Mouse (Mus musculus): ENCODE measurements around the gene Ppm1e. TPM values are rescaled to one million over a fixed set of nuclear protein-coding genes. Genes with fewer than 3 reads are reported as not detected.

Gene Ppm1e
- polyA plus RNA-seq, 1 experiment from 2014 or later, result 5.8 TPM

DNA sequence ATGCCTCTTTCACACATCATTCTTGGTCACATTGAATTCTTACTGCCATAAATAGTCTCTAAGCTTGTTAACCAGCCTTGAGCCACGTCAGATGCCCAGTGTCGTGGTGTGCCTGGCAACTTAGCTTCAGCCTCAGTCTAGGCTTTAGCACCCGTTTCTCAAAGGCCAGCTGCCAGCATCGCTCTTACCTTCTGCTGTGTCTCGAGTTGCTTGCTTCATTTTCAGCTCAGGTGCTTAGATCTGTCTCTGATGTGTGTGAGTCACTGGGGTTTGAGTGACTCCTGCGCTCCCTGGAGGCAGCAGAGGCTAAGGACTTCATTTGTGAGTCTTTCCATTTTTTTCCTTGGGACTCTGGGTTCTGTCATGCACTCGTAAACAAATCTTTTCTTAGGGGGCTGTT lies 117.6 kb downstream of the Ppm1e start:
- peaks cover 38% of the 10 kb centered on the region for H3K36me3 ChIP-seq
- 83% methylated on average over 7 of the region's 7 CpGs for WGBS
- DNase-seq (ENCODE audit: low spot score), result no peak

DNA sequence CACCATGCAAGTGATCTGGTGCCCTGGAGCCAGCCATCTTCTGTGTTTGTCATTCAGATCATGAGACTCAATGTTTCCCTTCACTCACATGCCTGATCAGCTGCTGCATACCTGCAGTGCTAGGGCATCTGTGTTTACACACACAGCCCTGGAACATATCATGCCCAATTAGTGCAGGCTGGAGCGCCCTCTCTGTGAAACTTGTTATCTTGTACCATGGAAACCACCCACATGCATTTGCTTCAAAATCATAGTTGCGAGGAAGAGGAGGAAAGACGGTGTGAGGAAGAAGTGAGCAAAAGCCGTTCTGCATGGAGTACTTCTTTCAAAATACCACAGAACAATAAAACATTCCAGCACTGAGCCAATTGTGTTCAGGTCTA lies 118.0 kb downstream of the Ppm1e start:
- H3K27me3 ChIP-seq (ENCODE audit: low read depth, poor library complexity, severe bottlenecking), result no peaks in the 10 kb centered on the region
- peaks cover 41% of the 10 kb centered on the region for H3K36me3 ChIP-seq
- 97% methylated on average over 4 of the region's 4 CpGs for WGBS
- H3K9me3 ChIP-seq (replicated peaks), result no peaks in the 10 kb centered on the region
- H3K4me3 ChIP-seq, result no peak overlapping the region
- H3K4me1 ChIP-seq, result 0 out of 2 replicates have a peak, but pooled peaks cover 3% of the 10 kb centered on the region
- no peak overlapping the region for H3K27ac ChIP-seq (replicated peaks)
- no peak for DNase-seq (ENCODE audit: low spot score)

More for the DNA sequence above, 117.6 kb downstream of the Ppm1e start:
- no peaks in the 10 kb centered on the region for H3K9me3 ChIP-seq (replicated peaks)
- H3K4me1 ChIP-seq, result 0 out of 2 replicates have a peak, but pooled peaks cover 3% of the 10 kb centered on the region
- H3K27me3 ChIP-seq (ENCODE audit: low read depth, poor library complexity, severe bottlenecking), result no peaks in the 10 kb centered on the region
- no peak overlapping the region for H3K4me3 ChIP-seq
- no peak overlapping the region for H3K27ac ChIP-seq (replicated peaks)

DNA sequence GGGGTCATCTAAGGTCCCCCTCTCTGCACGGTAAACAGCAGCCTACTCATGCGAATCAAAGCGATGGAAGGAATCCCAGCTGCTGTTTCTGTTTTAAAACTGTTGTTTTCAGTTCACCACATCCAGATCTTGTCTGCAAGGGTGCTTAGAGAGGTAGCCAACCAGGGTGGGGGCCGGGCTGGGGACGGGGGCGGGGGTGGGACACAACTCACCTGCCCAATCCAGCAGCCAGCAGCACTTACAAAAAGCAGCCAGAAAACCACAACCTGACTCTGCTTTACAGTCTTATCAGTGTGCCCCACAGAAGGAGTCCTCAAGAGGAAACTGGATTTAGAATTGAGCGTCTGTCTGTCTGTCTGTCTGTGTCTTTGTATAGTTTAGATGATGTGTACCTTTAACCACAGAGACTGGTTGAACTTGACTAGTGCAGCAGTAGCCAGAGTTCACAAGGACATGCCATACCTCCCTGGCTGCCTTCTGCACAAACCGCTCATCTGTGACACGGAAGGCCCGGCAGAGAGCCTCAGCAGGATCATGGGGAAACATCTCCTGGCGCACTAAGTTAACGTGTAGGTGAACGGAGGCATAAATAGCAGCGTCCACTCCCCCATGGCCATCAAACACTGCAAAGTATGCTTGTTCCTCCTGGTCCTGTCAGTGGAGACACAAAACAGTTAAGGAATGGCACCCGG lies 118.5 kb downstream of the Ppm1e start:
- Histone ChIP-seq H3K4me1 (0 out of 2 replicates have a peak, but pooled peaks cover 3% of the 10 kb centered on the region), H3K9me3 (replicated peaks) (no peaks in the 10 kb centered on the region), H3K36me3 (peaks cover 42% of the 10 kb centered on the region), H3K4me3 (no peak overlapping the region), H3K27me3 (ENCODE audit: low read depth, poor library complexity, severe bottlenecking) (no peaks in the 10 kb centered on the region), H3K27ac (replicated peaks) (no peak overlapping the region)
- 85% methylated on average over 15 of the region's 15 CpGs for WGBS
- no peak for DNase-seq (ENCODE audit: low spot score)

GRCm38 (mm10) chr11:87238891-87239530 lies 119.8 kb downstream of the Ppm1e start:
- H3K27me3 ChIP-seq (ENCODE audit: low read depth, poor library complexity, severe bottlenecking), result no peaks in the 10 kb centered on the region
- no peak for DNase-seq (ENCODE audit: low spot score)
- H3K4me3 ChIP-seq, result no peak overlapping the region
- no peak overlapping the region for H3K27ac ChIP-seq (replicated peaks)
- H3K4me1 ChIP-seq, result 0 out of 2 replicates have a peak, but pooled peaks cover 3% of the 10 kb centered on the region
- 89% methylated on average over 7 of the region's 7 CpGs for WGBS
- H3K36me3 ChIP-seq, result peaks cover 55% of the 10 kb centered on the region
- H3K9me3 ChIP-seq (replicated peaks), result no peaks in the 10 kb centered on the region

DNA sequence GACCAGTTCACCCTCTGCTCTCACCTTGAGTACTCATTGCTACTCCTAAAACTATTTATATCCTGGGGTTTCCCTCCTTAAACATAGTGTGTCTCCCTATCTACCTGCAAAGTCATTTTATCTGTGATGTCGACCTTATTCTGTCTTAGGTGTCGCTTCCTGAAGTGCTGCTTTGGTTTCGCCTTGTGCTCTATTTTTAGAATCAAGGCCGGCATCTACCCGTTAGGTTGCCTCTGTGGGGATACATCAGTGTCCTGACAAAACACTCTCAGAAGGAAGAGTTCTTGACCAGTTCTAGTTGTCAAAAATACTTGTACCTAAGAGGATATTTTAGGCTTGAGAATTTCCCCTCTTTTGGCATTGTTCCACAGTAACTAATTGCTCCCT lies 123.3 kb downstream of the Ppm1e start:
- no peak for DNase-seq (ENCODE audit: low spot score)
- WGBS, result 91% methylated on average over 5 of the region's 5 CpGs
- Histone ChIP-seq H3K9me3 (replicated peaks) (no peaks in the 10 kb centered on the region), H3K36me3 (peaks cover 69% of the 10 kb centered on the region), H3K27ac (replicated peaks) (no peak overlapping the region), H3K4me1 (0 out of 2 replicates have a peak, but pooled peaks cover 3% of the 10 kb centered on the region), H3K27me3 (ENCODE audit: low read depth, poor library complexity, severe bottlenecking) (no peaks in the 10 kb centered on the region), H3K4me3 (no peak overlapping the region)

- Histone ChIP-seq H3K4me3 (no peak overlapping the region), H3K4me1 (no peaks in the 10 kb centered on the region), H3K36me3 (peaks cover 64% of the 10 kb centered on the region), H3K27ac (replicated peaks) (no peak overlapping the region), H3K9me3 (replicated peaks) (no peaks in the 10 kb centered on the region), H3K27me3 (ENCODE audit: low read depth, poor library complexity, severe bottlenecking) (no peaks in the 10 kb centered on the region)
- WGBS, result 92% methylated on average over 12 of the region's 12 CpGs
- DNase-seq (ENCODE audit: low spot score), result no peak
Measured at GRCm38 (mm10) chr11:87234743-87235485, 123.9 kb downstream of the Ppm1e start.

DNA sequence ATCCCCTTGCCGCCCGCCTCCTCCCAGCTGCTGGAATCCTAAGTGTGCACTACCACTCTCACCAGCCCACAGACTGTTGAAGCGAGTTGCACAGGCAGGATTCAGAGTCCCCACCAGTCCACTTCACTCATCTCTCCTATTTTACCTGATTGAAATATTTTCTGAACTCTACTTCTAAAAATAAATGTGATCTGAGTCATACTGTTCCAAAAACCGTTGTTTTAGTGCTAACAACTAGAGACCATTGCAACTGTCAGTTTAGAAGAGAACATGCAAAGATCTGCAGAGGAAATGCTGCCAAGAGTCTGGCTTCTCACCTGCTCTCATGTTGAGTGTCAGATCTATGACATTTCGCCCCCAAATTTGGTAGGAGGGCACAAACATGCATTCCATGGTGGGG lies 125.4 kb downstream of the Ppm1e start:
- 91% methylated on average over 5 of the region's 5 CpGs for WGBS
- Histone ChIP-seq H3K4me3 (no peak overlapping the region), H3K4me1 (no peaks in the 10 kb centered on the region), H3K36me3 (peaks cover 64% of the 10 kb centered on the region), H3K27ac (replicated peaks) (no peak overlapping the region), H3K27me3 (ENCODE audit: low read depth, poor library complexity, severe bottlenecking) (no peaks in the 10 kb centered on the region), H3K9me3 (replicated peaks) (no peaks in the 10 kb centered on the region)
- no peak for DNase-seq (ENCODE audit: low spot score)

DNA sequence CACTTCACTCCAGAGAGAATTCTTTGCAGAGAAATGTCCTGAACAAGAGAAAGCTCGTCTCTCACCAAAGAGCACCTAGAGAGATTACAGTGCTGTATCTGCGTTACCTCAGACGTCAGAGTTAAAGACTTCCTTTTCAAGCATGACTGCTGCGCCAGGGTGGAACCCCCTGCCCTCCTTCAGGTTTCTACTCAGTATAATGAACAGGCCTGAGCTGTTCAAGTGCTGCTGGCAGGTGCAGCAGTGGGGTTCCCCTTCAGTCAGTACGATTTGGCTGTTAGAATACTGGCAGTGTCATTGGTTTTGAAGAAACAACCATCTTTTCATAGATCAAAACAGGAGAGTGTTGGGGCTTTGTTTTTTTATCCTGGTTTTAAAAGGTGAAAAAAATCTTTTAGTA lies 131.8 kb downstream of the Ppm1e start:
- H3K27ac ChIP-seq (replicated peaks), result no peak overlapping the region
- no peaks in the 10 kb centered on the region for H3K9me3 ChIP-seq (replicated peaks)
- DNase-seq (ENCODE audit: low spot score), result no peak
- 86% methylated on average over 5 of the region's 5 CpGs for WGBS
- H3K4me3 ChIP-seq, result no peak overlapping the region
- peaks cover 76% of the 10 kb centered on the region for H3K36me3 ChIP-seq
- H3K27me3 ChIP-seq (ENCODE audit: low read depth, poor library complexity, severe bottlenecking), result no peaks in the 10 kb centered on the region
- no peaks in the 10 kb centered on the region for H3K4me1 ChIP-seq

- WGBS, result 85% methylated on average over 3 of the region's 3 CpGs
- Histone ChIP-seq H3K27ac (replicated peaks) (no peak overlapping the region), H3K36me3 (peaks cover 87% of the 10 kb centered on the region), H3K9me3 (replicated peaks) (no peaks in the 10 kb centered on the region), H3K27me3 (ENCODE audit: low read depth, poor library complexity, severe bottlenecking) (no peaks in the 10 kb centered on the region), H3K4me1 (no peaks in the 10 kb centered on the region), H3K4me3 (no peak overlapping the region)
- DNase-seq (ENCODE audit: low spot score), result no peak
Measured at GRCm38 (mm10) chr11:87222686-87223085, 136.1 kb downstream of the Ppm1e start.

DNA sequence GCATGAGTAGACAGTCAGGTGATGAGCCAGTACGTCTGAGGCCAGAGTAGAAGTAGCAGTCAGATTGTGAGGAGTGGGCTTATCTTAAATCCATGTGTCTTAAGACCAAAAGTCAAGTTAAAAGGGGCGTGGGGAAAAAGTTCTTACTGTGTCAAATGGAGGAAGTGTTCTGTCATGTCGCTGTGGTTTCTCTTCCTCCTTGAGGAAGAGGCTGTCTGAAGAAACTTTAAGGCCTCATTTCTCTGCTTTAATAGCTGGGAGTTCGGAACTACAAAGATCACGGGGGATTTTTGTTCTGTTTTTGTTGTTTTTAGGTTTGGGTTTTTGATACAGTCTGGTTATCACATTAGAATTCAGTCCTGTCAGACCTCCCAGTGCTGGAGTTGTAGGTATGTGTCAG lies 146.5 kb downstream of the Ppm1e start:
- Histone ChIP-seq H3K4me3 (no peak overlapping the region), H3K27ac (replicated peaks) (no peak overlapping the region), H3K36me3 (peaks cover 83% of the 10 kb centered on the region), H3K9me3 (replicated peaks) (no peaks in the 10 kb centered on the region), H3K4me1 (no peaks in the 10 kb centered on the region), H3K27me3 (ENCODE audit: low read depth, poor library complexity, severe bottlenecking) (no peaks in the 10 kb centered on the region)
- 85% methylated on average over 5 of the region's 5 CpGs for WGBS
- no peak for DNase-seq (ENCODE audit: low spot score)

Data from midbrain, embryonic 10.5 days (tissue).